Mouse (Mus musculus): ENCODE measurements at regions not wholly inside any gene's neighbourhood (a gene's known extent, or its start where the extent isn't known, plus 50 kb on each side); places are given as distances from the start of the nearest gene placed in this dataset.

DNA sequence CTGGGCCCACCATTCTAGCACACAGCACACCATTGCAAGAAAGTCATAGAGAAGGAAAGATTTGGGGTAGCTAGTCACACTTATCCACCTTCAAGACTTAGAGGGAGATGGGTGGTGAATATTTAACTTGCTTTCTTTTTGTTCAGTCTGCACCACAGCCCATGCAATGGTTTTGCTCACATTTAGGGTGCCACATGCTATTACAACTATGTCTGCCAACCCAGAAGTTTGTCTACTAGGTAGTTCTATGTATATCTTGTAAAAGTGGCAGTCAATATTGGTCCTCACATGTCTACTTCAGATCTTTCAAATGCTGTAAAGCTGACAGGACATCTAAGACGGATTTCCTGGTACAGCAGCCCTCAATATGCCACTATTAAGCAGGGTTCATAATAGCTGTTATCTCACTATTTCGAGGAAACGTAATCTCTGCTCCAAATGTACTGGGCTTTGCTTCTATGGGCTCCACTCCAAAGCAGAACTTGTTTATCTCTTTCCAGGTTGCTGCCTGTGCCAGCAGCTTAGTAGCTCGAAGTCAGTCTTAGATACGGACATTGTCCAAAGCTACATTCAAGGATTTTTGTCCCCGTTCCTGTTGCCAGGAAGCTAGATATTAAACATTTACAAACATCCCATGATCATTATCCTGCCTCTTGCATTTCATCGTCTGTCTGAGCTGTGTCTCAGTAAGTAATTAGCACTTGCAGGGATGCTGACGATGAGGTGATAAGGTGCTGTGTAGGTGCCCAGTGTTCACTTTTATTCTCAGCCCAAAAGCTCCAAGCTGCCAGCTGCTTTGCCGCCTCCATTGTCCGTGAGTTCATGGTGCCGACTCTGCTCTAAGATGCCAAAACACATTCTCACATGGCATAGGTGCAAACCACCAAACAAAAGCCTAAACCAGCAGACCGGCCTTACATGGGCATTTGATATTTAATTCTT, 327.8 kb upstream of the Robo2 start:
- DNase-seq, result peak in 1 of 2 experiments; percentile 18

DNA sequence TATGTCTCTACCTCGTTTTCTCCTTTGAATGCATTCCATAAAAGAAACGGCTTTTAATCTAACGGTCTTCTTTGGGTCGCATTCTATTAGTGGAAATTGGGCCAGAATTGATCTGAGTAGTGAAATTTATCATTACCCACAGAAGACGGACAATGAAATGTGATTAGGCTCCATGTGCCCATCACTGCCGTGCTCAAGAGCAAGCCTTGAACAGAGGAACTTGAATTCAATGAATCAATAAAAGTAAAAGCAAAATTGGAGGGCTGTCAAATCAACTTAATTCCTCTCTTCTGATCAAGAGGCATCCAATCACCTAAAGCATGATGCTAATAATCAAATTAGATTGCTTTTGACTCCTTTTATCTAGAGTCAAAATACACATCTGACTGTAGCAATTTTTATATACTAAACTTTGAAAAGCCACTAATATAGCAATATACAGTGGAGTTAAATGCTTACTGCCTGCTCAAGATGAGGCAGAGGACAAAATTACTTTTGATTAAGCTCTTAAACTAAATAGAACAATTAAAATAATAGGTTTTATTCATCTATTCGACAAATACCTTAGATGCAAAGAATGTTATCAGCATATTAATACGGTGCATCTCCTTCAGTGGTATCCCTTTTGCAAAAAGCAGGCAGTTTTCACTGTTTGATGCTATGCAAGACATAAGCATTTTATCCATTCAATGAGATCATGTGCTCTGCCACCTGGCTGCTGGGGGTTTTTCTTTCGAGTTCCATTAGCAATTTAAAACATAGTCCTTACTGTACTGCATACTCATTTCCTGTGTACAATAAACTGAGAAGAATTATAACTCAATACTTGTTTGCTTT, 321.5 kb upstream of the Robo2 start:
- no peak for DNase-seq

DNA sequence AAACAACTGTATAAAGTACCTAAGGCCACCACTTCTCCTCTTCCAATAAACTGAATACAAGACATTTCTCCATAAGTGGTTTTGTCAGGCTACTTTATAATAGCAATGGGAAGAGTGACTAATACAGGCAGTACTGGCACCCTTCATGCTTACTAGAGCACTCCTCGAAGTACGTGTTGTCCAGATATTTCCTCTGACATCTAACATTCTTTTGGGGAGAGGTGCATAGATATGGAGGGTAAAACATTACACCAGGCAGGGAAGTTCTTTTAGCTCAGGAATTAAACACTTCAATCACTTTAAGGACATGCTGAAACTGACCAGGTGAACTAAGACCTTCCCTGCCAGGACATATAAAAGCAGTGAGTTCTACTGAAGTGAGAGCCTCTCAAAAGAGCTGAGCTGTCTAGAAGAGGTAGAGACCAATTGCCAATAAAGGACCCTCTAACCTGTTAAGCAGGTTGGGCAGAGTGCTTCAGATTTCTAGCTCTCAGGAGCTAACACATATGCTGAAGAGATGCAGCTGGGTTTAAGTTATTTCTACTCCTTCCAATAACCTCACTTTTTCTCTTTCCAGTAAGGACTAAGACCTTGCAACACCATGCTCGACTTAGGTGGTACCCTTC, 318.7 kb upstream of the Robo2 start:
- no peak for DNase-seq

DNA sequence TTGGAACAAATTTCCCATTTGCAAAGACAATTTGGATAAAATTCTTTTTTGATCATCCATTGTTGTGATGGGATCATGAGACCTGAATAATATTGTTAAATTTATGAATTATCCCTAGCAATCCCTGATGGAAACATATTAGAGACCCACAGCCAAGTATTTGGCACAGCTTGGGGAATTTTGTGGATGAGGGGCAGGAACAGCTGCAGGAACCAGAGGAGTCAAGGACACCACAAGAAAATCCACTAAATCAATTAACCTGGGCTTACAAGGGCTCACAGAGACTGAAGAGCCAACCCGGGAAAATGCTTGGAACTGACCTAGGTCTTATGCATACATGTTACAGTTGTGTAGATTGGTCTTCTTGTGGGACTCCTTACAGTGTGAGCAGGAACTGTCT, 311.6 kb upstream of the Robo2 start:
- no peak for DNase-seq

DNA sequence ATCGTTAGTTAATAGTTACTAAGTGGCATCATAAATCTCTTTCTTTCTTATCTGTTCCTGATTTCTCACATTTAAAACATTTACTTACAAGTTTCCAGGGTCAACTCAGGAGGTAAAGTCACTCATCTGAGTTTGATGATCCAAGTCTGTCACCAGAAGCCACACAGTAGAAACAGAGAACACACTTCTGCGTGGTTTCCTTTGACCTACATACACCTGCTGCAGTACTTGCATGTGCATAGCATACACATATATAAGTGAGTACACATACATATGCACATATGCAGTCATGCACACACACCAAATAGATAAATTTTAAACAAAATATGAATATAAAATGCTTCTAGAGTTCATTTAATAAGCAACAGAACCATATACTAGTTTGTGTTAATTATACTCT, 306.5 kb upstream of the Robo2 start:
- no peak for DNase-seq

DNA sequence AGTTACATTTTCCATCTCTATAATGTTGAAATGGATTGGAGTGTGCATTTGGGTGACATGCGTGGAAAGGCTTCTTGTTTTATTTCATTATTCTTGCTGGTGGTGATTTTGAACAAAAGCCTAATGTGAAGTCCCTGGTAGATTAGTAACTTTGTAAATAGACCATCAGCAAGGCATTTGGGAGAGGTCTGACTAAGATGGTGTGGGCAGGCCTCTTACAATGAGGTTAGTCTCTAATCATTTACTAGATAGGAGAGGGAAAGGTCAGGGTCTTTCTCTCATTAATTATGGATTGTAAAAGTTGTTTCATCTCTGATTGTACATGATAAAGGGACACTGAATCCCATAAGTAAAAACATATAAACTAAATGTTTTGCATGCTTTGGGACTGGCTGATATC, 306.0 kb upstream of the Robo2 start:
- no peak for DNase-seq

DNA sequence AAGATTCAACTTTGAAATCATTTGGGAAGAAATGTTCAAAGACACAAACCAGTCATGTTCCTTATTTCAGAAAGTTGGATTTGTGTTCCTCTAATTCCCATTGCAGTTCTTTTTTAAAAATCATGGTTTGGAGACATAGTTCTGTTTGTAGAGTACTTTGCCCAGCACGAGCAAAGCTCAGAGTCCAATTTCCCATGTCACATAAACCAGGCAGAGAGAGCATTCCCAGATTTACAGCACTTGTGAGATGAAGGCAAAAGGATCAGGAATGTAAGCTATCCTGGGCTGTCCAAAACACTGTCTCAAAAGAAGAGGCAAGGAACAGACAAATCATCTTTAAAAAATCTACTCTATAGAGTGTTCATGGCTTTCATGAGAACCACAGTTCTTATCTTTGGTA, 303.3 kb upstream of the Robo2 start:
- no peak for DNase-seq

DNA sequence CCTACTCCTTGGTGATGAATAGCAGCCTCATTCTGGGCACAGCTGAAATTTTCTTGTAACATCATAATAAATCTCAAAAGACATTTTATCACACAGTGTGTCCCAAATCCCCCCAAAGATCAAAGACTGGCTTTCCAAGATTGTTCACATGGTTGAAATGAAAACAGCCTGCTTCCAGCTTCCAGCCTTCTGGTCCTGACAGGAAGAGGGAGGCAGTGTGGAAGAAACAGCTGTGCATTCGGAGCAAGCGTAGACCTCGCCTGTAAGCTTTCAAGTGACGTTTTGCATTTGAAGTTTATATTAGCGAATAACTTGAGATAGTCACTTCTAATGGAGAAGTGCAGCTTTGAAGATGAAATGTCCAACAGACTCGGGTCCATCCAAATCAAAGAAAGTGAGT, 300.9 kb upstream of the Robo2 start:
- DNase-seq, result no peak

DNA sequence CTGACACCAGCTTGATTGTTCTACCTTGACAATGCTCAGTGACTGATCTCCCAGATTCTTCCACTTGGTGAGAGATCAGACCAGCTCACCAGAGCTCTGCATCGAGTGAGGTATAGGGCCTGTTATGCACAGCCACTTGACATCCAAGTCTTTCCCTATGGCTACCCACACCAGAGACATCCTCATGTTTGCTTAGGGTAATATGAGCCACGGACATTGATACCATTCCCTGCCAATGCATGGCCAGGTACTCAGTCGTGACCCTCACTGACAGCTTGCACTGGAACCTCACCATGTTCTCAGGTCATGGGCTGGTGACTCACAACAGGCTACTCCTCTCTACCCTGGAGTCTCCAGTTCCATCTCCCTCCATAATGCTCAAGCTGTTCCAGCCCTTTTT, 290.4 kb upstream of the Robo2 start:
- DNase-seq, result no peak

DNA sequence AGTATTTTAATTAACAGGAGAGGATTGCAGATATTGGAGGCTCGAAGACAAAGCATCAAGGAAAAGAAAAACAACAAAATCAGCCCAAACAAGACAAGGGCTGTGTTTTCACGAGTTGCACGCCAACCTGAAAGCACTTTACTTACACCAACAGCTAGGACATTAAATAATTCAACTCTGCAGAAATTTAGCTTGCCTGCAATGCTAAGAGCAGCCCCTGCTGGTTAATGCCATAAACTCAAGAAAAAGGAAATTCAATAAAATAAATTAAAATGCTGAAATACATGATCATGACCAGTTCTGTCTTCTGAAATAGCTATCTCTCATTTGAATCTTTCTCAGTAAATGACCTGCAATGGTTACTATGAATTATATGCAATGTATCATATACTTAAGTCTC, 271.7 kb upstream of the Robo2 start:
- no peak for DNase-seq

DNA sequence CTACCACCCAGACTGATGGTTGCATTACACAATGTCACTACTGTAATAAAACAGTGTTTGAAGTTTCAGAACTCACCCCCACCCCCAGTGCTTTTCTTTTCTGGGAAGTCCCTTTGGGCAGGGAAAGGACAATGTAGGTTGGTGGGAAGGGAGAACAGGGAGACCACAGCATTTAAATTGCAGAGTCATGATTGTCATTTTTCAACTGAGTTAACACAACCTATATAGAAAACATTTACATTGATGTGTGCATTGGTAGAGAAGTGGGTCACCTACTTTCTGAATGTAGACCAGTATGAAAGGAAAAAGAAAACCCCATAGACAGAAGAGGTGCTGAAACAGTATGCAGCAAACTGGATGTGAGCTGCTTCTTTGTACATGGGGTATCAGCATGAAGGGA, 264.0 kb upstream of the Robo2 start:
- DNase-seq, result no peak

DNA sequence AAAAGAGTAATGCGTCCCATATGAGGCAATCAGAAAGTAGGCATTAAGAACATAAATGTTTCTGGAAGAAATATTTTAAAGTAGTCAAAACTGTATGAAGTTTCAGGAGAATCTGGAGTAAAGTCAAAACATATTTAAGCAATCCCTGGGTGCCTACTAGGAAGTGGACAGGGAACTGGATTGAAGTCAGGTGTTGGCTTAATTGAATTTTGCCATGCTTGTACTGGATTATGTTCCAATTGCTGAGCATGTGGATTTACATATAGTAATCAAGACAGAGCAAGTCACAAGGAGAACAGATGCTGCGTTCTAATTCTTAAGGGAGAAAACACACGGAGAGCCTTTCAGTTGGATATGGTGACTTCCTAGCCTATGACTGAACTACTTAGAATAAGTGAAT, 259.8 kb upstream of the Robo2 start:
- DNase-seq, result no peak

DNA sequence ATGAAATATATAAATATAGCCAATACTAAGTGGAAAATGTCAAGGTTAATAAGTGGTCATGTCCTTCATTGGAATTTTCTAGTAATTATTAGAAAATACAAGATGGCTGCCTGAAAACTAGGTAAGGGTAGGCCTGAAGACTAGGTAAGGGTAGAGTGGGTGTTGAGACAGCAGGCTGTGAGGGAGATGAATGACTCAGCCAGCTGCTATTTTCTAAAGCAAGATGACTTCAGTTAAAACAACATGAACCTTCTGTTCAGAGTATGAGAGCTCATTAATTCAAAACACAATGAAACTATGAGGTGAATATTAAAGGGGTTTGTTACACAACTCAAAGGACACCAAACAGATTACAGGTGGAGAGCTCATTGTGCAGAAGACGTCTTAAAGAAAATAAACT, 252.7 kb upstream of the Robo2 start:
- no peak for DNase-seq

DNA sequence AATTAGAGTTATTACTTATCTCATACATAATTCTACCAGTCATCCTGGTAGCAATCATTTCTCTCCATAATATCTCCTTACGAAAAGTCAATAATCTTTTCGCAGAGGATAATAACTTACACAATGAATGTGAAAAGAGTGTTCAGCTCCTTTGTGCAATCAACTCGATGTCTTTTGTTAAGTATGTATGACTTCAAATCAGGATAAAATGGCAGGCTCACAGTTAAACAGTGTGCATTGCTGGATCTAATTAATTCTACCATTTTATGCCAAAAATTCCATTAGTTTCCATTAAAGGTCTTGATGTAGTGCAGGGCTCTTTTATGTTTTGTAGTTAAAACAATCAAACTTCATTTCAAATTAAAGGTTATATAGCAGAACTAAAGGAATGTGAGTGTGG, 239.6 kb upstream of the Robo2 start:
- DNase-seq, result no peak

DNA sequence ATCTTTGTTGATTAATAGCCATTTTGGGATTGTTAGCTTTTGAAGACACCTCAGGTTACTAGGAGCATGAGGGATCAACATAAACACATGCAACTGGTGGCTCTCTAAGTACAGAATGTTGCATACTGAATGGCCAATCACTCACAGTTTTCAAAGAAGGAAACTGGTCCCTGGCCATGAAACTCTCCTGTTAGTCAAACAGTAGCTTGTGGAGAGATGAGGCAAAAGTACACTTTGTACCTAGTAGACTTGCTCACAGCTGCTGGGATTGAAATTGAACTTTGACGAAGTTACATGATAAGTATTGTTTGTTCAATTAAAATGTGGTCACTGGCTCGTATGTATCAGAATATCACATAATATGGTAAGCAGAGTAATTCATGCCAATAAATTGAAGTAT, 237.6 kb upstream of the Robo2 start:
- no peak for DNase-seq

DNA sequence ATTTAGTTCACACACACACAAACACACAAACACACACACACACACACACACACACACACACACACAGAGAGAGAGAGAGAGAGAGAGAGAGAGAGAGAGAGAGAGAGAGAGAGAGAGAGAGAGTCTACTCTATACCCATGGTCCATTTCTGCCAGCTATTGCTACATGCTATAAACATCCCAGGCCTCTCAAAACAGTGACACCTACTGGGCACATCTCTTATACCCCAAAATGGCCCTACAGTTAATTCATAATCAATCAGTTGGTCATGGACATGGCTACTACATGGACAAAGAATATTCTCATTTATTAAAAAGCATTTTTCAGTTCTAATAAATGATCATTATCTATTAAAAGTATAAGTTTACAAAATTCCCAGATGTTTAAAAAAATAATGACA, 236.8 kb upstream of the Robo2 start:
- no peak for DNase-seq

DNA sequence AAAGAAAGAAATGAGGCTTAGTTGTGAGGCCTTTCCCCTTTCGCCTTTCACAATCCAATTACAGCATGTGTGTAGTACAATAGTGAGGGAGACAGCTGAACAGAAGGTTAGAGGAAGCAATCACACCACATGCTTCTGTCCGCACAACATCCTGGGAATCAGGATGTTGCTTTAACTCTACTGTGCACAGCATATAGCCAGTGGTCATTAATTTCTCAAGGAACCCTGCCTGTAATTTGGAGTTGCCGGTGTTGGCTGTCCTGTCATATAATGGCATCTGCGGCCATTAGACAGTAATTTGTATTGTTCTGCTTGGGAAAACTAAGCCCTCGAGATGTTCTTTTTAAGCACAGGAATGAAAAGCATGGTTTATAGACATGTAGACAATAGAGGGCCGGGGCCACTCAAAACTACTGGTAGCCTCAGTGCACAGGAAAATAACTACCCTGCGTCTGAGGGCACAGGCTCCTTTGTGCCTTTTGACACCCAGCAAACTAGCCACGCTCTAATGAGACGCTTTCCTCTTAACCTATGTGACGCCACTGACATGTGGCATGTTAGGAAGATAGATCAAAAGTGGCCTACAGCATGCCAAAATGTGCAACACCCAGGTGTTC, 233.2 kb upstream of the Robo2 start:
- DNase-seq, result no peak

DNA sequence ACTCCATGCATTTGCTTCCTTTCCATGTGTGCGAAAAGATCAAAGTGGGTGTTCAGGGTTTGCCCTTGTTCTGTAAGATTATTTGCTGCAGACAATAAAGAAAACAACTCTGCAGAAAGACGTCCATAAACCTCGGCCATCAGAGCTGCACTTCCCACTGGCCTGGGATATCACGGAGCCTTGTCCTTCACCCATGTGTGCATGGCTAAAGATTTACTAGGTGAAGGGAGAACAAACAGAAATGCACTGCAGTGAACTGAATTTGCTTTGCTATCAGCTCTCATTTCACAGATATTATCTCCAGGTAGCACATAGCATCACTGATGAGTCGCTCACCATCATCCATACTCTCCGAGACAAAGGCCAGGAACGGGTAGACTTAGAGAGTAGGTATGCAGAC, 228.2 kb upstream of the Robo2 start:
- DNase-seq, result no peak

DNA sequence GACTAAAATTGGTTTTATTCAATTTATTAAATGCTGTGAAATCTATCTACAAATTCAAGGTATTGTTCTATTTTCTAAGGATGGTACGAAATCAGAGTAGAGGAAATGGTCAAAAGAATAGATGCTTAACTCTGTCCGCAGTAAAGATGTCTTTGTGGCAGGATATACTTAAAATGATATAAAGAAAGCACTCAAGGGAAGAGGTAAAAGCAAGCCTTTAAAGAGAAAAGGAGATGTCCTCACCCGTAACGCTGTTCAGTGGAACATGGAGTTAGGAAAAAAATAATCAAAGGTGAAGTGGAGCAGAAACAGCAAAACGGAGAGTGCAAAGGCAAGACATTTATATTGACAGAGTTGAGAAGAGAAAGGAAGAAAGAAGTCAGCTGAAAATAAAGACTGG, 226.0 kb upstream of the Robo2 start:
- no peak for DNase-seq

DNA sequence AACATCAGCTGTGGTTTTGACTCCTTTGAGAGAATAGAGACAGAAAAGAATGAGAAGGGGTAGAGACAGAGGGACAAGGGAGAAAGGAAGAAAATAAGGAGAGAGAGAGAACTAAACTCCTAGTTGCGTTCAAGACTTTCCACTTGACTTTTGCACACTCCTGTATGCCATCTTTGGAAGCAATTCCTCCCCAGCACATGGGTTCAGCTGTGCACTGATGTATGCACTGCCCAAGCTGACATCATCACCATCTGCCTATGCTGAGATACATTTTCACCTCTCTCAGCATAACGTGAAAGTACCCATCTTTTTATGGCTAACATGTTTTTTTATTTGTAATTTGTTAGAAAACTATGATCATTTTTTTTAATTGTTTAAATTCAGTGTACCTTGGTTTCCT, 214.2 kb upstream of the Robo2 start:
- DNase-seq, result no peak

DNA sequence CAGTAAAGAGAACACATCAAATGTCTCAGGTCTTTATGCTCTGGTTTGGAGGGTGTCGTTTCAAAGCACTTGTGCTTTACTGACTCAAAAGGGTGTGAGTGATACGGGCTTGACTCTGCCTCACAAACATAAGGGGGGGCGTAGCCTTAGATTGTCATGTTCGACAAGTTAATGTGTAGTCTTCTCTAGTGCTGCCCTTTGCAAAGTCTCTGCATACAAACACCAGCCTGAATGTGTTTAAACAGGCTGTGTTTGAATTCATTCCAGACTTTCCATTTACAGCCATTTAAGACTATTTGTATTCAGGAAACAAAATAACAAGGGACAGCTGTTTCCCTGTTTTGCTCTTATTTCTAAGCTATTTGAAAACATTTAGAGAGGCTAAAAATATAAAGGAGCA, 200.4 kb upstream of the Robo2 start:
- no peak for DNase-seq

DNA sequence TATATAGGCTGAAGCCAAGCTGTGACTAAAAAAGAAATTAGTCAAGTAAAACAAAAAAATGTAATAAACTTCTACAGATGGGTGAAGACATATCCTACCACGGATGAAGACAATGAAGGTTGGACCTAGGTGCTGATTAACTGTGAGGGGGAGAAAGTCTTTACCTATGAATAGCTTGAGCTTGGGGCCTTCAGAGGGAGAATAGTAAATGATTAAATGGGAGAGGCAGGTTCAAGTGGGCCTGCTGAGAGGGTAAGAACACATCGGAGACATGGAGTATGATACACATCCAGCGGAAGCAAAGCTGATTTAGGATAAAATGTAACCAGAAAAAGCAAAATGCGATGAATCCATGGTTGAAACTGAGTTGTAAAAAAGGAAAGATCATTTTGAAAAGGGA, 197.9 kb upstream of the Robo2 start:
- no peak for DNase-seq

DNA sequence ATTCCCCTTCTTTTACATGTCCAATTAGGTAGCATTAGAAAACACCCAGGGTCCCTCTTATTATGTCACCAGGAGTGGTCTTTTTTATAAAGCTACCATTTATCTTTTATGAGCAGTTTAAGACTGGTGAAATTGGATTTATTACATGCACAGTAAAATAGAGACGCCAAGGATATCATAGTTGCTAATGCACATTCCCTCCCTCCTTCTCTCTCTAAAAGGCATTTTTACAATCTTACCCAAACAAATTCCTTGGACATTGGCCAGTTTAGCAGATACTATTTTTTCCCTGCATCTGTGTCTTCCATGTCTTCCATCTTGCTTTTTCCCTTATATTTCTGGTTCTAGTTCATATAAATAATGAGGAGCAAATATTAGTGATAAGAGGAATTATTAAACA, 186.7 kb upstream of the Robo2 start:
- no peak for DNase-seq
